Mouse (Mus musculus) erythroblast, embryonic 14.5 days (primary cell): Measurements from ENCODE around the gene BC030867.

ENCODE experiments used
- GATA1 ChIP-seq: IDR thresholded peaks from 2 replicates; pipeline ENCODE4 v1.6.1; 2012; ENCODE audit warnings: low read length, inconsistent platforms, mixed read lengths
- TAL1 ChIP-seq: IDR thresholded peaks from 3 replicates; pipeline ENCODE4 v1.6.1; 2012; ENCODE audit warnings: low read length, inconsistent platforms, mixed read lengths

DNA sequence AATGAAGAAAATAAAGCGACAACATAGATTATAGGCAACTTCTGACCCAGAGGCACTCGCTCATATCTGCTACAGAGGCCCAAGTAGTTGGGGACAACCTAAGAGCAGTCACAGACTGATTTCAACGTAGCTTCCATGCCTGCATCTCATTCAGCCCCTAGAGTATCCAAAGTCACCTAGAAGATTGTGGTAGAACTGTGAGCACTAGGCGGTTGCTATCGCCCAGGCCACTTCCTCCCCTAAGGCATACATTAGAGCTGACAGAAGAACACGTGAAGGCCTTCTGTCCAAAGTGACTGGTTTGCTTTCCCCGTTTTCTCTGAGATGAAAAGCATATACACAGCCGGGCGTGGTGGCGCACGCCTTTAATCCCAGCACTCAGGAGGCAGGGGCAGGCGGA, 65.6 kb downstream of the BC030867 start:
- TF ChIP-seq TAL1: no peak
- TF ChIP-seq GATA1: no peak
